Mouse (Mus musculus) hindbrain, embryonic 14.5 days (tissue): ENCODE data around the gene Mfsd1. TPM values are rescaled to one million over a fixed set of nuclear protein-coding genes. Genes with fewer than 3 reads are reported as not detected.
A peak's percentile ranks its signal among the peaks of the same experiment; 100 is the strongest.

Source experiments
- ATAC-seq: fragments of 200-750 bp; cut with Nextera tagmentation; 2 replicates; pipeline ENCODE4 v1.8.0; 2017; ENCODE audit warnings: moderate number of reproducible peaks, mild to moderate bottlenecking, moderate TSS enrichment, moderate library complexity; ENCODE audit not compliant: low FRiP score
- DNase-seq: peaks from one replicate; pipeline ENCODE4 v3.0.0-alpha.2; 2015; ENCODE audit warnings: low spot score
- H3K27ac ChIP-seq: fragments of 300-500 bp; sonication (generic); 2 replicates; pipeline ENCODE4 v1.5.1; 2014; ENCODE audit warnings: mild to moderate bottlenecking, moderate library complexity
- H3K27me3 ChIP-seq: fragments of 300-500 bp; sonication (generic); 2 replicates; pipeline ENCODE4 v1.6.1; 2014; ENCODE audit warnings: mild to moderate bottlenecking, low read length, mixed read lengths; ENCODE audit not compliant: control insufficient read depth, insufficient read depth
- H3K36me3 ChIP-seq: fragments of 300-500 bp; sonication (generic); replicated peaks from 2 replicates; pipeline ENCODE4 v1.6.1; 2014; ENCODE audit not compliant: control insufficient read depth, insufficient read depth
- H3K4me1 ChIP-seq: fragments of 300-500 bp; sonication (generic); replicated peaks from 2 replicates; pipeline ENCODE4 v1.6.1; 2014; ENCODE audit warnings: antibody characterized with exemption, low read length, mixed read lengths; ENCODE audit not compliant: control insufficient read depth, insufficient read depth
- H3K4me2 ChIP-seq: fragments of 300-500 bp; sonication (generic); replicated peaks from 2 replicates; pipeline ENCODE4 v1.6.1; 2014; ENCODE audit warnings: mild to moderate bottlenecking, moderate library complexity
- H3K4me3 ChIP-seq: fragments of 300-500 bp; sonication (generic); replicated peaks from 2 replicates; pipeline ENCODE4 v1.5.1; 2014; ENCODE audit warnings: mild to moderate bottlenecking, low read length
- H3K9ac ChIP-seq: fragments of 300-500 bp; sonication (generic); 2 replicates; pipeline ENCODE4 v1.6.1; 2014
- H3K9me3 ChIP-seq: fragments of 300-500 bp; sonication (generic); 2 replicates; pipeline ENCODE4 v1.6.1; 2016; ENCODE audit warnings: low read length; ENCODE audit not compliant: control insufficient read depth
- WGBS: fragments of 180-500 bp; shearing (Covaris S2); extraction: QIAGEN DNeasy Blood & Tissue Kit; methylation state at CpG from one replicate; pipeline ENCODE4 v1.1.7; 2014; 5-methylcytosine and 5-hydroxymethylcytosine counted together
- polyA plus RNA-seq: library from polyadenylated mRNA; unstranded; fragments of >200 nt; fragmentation: Nextera tagmentation; extraction: Ambion mirVana; gene quantifications from 2 replicates; pipeline ENCODE4 v1.2.1, GENCODE M21; 2014

Gene Mfsd1
- polyA plus RNA-seq, 1 experiment from 2014 or later, result 35.4 TPM

DNA sequence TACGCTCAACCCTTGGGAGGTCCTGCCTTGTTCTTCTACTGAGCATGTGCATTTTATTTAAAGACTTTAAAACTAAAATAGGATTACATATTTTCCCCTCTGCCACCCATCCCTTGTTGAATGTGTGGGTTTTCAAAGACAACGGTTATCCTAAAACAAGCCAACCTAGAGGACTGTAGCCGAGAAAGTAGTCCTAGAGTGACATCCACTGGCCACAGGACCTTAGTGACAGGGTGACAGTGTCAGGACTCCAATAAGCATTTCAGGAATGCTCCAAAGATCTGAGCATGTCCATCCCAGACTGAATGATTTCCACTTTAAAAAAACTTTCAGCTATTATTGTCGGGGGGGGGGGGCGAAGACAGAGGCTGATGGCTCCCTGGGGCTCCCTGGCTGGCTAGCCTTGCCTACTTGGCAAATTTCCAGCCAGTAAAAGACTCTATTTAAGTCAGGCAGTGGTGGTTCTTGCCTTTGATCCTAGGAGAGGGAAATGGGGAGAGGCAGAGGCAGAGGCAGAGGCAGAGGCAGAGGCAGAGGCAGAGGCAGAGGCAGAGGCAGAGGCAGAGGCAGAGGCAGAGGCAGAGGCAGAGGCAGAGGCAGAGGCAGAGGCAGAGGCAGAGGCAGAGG is 17.7 kb upstream of the Mfsd1 start:
- Histone ChIP-seq H3K27me3 (no peaks in the 10 kb centered on the region), H3K4me2 (no peak overlapping the region), H3K4me3 (no peak overlapping the region), H3K27ac (no peak overlapping the region), H3K36me3 (no peaks in the 10 kb centered on the region), H3K9me3 (no peaks in the 10 kb centered on the region), H3K4me1 (no peaks in the 10 kb centered on the region), H3K9ac (no peak overlapping the region)
- DNase-seq (peak; percentile 57), ATAC-seq (0 out of 2 replicates have a peak, but pooled peaks have one; percentile 31)
- WGBS, result 54% methylated on average over 5 of the region's 5 CpGs

DNA sequence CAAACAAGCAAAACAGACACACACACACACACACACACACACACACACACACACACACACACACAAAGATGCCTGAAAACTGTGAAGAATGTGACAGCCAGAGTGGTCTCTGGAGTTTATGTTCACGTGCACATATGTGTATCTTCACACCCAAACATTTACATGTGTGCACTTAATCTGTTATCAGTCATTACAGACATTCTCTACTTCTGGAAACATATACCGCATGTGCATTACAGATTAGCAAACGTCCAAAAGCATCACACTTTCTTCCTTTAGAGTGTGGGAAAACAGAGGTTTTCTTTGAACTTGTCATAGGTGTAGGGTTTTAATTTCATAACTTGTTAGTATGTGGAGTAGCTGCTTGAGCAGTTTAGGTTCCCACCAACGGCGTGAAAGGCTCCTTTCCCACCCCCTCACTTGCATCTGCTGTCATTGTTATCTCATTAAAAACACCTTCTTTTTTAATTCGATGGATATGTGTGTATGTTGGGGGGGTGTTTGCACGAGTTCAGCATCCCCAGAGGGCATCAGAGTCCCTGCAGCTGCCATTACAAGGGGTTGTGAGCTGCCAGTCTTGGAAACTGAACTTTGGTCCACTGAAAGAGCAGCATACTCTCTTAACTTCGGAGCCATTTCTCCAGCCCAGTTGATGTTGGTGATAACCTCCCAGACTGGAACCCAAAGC is 16.9 kb upstream of the Mfsd1 start:
- DNase-seq, result no peak
- Histone ChIP-seq H3K9ac (no peak overlapping the region), H3K36me3 (no peaks in the 10 kb centered on the region), H3K4me2 (no peak overlapping the region), H3K27ac (no peak overlapping the region), H3K27me3 (no peaks in the 10 kb centered on the region), H3K9me3 (no peaks in the 10 kb centered on the region), H3K4me3 (no peak overlapping the region), H3K4me1 (no peaks in the 10 kb centered on the region)
- ATAC-seq, result no peak
- 73% methylated on average over 8 of the region's 8 CpGs for WGBS

- H3K36me3 ChIP-seq, result no peaks in the 10 kb centered on the region
- no peaks in the 10 kb centered on the region for H3K4me1 ChIP-seq
- 0 out of 2 replicates have a peak, but pooled peaks cover 3% of the 10 kb centered on the region for H3K27me3 ChIP-seq
- no peak overlapping the region for H3K27ac ChIP-seq
- H3K4me2 ChIP-seq, result peak overlapping the region; percentile 46
- WGBS, result 25% methylated on average over 17 of the region's 17 CpGs
- ATAC-seq, result peak; percentile 75
- no peaks in the 10 kb centered on the region for H3K9me3 ChIP-seq
- H3K4me3 ChIP-seq, result peak overlapping the region; percentile 18
- DNase-seq, result peak; percentile 79
- no peak overlapping the region for H3K9ac ChIP-seq
These were observed 14.4 kb upstream of the Mfsd1 start for GRCm38 (mm10) chr3:67568015-67568618.

DNA sequence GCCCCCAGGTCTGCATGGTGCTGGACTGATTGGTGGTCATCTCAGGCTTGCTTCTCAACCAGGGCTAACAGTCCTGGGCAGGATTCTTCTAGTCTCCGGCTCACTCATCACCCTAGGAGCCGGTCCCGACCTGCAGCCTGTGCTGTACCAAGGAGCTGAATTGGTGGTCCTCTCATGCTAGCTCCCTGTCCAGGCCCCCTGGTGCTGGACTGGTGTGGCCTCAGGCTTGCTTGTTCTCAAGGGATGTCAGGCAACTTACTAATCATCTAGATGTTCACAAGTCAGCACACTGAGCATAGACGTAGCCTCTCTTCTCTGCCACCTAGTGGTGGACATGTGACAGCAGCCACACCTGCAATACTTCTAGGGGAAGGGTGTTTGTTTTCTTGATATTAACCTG is 9.6 kb upstream of the Mfsd1 start:
- DNase-seq (peak; percentile 55), ATAC-seq (peak; percentile 47)
- peaks cover 8% of the 10 kb centered on the region; the same call in 1 of the 2 replicates for H3K27me3 ChIP-seq
- H3K4me2 ChIP-seq, result no peak overlapping the region
- no peak overlapping the region for H3K9ac ChIP-seq
- H3K36me3 ChIP-seq, result no peaks in the 10 kb centered on the region
- H3K9me3 ChIP-seq, result no peaks in the 10 kb centered on the region
- no peaks in the 10 kb centered on the region for H3K4me1 ChIP-seq
- no peak overlapping the region for H3K27ac ChIP-seq
- H3K4me3 ChIP-seq, result no peak overlapping the region
- WGBS, result 55% methylated on average over 4 of the region's 4 CpGs

DNA sequence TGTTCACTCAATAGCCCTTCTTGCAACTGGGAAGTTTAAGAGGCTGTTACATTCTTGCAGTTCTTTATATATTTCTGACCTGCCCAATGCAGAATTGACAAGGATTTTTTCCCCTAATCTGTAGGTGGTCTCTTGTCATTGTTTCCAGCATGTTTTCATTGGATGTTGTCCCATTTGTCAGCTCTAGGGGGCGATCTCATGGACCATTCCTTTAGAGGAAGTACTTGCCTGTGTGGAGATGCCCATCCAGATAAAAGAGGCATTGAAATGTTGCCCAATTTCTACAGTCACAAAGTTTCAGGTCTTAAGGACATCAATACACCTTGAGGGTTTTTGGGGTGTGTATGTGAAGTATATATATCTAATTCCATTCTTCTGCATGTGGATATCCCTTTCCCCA is 9.0 kb upstream of the Mfsd1 start:
- no peak overlapping the region for H3K4me2 ChIP-seq
- H3K9ac ChIP-seq, result no peak overlapping the region
- no peak overlapping the region for H3K27ac ChIP-seq
- H3K36me3 ChIP-seq, result no peaks in the 10 kb centered on the region
- ATAC-seq (no peak), DNase-seq (no peak)
- H3K4me3 ChIP-seq, result no peak overlapping the region
- H3K4me1 ChIP-seq, result no peaks in the 10 kb centered on the region
- no peaks in the 10 kb centered on the region for H3K9me3 ChIP-seq
- H3K27me3 ChIP-seq, result peaks cover 8% of the 10 kb centered on the region; the same call in 1 of the 2 replicates
- WGBS, result 0% methylated on average over 1 of the region's 1 CpGs

DNA sequence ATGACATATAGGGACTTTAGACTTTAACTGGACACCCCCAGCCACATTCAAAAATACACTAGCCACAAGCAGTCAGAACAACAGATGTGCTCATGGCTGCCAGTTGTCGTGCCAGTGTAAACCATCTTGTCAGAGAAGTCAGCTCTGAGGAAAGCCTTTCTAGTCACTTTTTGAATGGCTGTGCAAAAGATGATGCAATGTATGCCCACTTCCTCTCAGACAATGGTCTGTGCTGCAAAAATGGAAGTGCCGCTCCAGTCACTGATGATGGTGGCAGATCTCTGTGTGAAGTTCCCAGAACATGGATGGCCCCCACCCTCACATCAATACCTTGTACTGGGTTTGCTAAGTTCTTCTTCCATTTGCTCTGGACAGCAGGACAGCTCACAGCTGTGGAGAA is 6.3 kb upstream of the Mfsd1 start:
- ATAC-seq, result no peak
- WGBS, result 91% methylated on average over 2 of the region's 2 CpGs
- H3K4me1 ChIP-seq, result no peaks in the 10 kb centered on the region
- H3K4me2 ChIP-seq, result no peak overlapping the region
- no peak overlapping the region for H3K27ac ChIP-seq
- H3K9me3 ChIP-seq, result no peaks in the 10 kb centered on the region
- no peak overlapping the region for H3K4me3 ChIP-seq
- DNase-seq, result no peak
- H3K9ac ChIP-seq, result no peak overlapping the region
- H3K27me3 ChIP-seq, result peaks cover 8% of the 10 kb centered on the region; the same call in 1 of the 2 replicates
- no peaks in the 10 kb centered on the region for H3K36me3 ChIP-seq

GRCm38 (mm10) chr3:67576724-67577123 is 5.8 kb upstream of the Mfsd1 start:
- Histone ChIP-seq H3K27ac (no peak overlapping the region), H3K4me2 (no peak overlapping the region), H3K4me3 (no peak overlapping the region), H3K9me3 (no peaks in the 10 kb centered on the region), H3K9ac (no peak overlapping the region), H3K27me3 (peaks cover 8% of the 10 kb centered on the region; the same call in 1 of the 2 replicates), H3K4me1 (no peaks in the 10 kb centered on the region), H3K36me3 (no peaks in the 10 kb centered on the region)
- ATAC-seq (no peak), DNase-seq (no peak)
- WGBS, result 88% methylated on average over 6 of the region's 6 CpGs

GRCm38 (mm10) chr3:67583125-67583845 is 744 bp downstream of the Mfsd1 start:
- Histone ChIP-seq H3K27me3 (no peaks in the 10 kb centered on the region), H3K27ac (peak overlapping the region; percentile 58; the same call in 1 of the 2 replicates), H3K9ac (peak overlapping the region; percentile 69), H3K9me3 (no peaks in the 10 kb centered on the region), H3K4me2 (peak overlapping the region; percentile 83), H3K4me1 (peaks cover 10% of the 10 kb centered on the region; the same call in 1 of the 2 replicates), H3K36me3 (peaks cover 31% of the 10 kb centered on the region; the same call in 1 of the 2 replicates), H3K4me3 (peak overlapping the region; percentile 61)
- DNase-seq, result no peak
- WGBS, result 25% methylated on average over 16 of the region's 16 CpGs
- peak; percentile 42; the same call in 1 of the 2 replicates for ATAC-seq

- ATAC-seq (no peak), DNase-seq (no peak)
- no peaks in the 10 kb centered on the region for H3K9me3 ChIP-seq
- peak overlapping the region; percentile 69; the same call in 1 of the 2 replicates for H3K9ac ChIP-seq
- peak overlapping the region; percentile 61 for H3K4me3 ChIP-seq
- no peaks in the 10 kb centered on the region for H3K27me3 ChIP-seq
- H3K27ac ChIP-seq, result no peak overlapping the region
- H3K36me3 ChIP-seq, result peaks cover 34% of the 10 kb centered on the region; the same call in 1 of the 2 replicates
- peak overlapping the region; percentile 83 for H3K4me2 ChIP-seq
- H3K4me1 ChIP-seq, result peaks cover 10% of the 10 kb centered on the region; the same call in 1 of the 2 replicates
- 88% methylated on average over 6 of the region's 6 CpGs for WGBS
These were observed 1.3 kb downstream of the Mfsd1 start for GRCm38 (mm10) chr3:67583846-67584186.
